8 mouse cellular contexts compared by ENCODE assay signal in genomic region chr7:31148756-31149155, GRCm38 (mm10). TPM values are rescaled to one million over a fixed set of nuclear protein-coding genes. Genes with fewer than 3 reads are reported as not detected.
DNase-seq lines count a peak whose midpoint lies in the region; ATAC-seq and TF ChIP-seq lines count a peak whose summit lies in the region.

No protein-coding gene starts in this region.

- H3K4me1 ChIP-seq in embryonic facial prominence, embryonic 13.5 days, result peaks cover 33% of the 10 kb centered on the region
- peaks cover 26 to 32% of the 10 kb centered on the region in 2 experiments for H3K4me1 ChIP-seq in heart, embryonic 14.5 days (ENCODE audit: control insufficient read depth in 2 of 2, insufficient read depth in 2 of 2, low read length in 2 of 2)
- peaks cover 27% of the 10 kb centered on the region for H3K4me1 ChIP-seq in kidney, postnatal 0 days (replicated peaks; ENCODE audit: insufficient read depth, low read length)

- intact Hi-C loops in left cerebral cortex, postnatal 36 days (cut with DNase I), result no loop called here

- no peak for TF ChIP-seq CTCF in kidney, postnatal 0 days (IDR thresholded peaks at IDR 0.05; ENCODE audit: low read depth)

- no peaks in the 10 kb centered on the region for H3K9me3 ChIP-seq in embryonic facial prominence, embryonic 13.5 days
- no peaks in the 10 kb centered on the region for H3K9me3 ChIP-seq in heart, embryonic 14.5 days (ENCODE audit: control insufficient read depth, low read length)
- H3K9me3 ChIP-seq in kidney, postnatal 0 days (replicated peaks; ENCODE audit: low read length), result no peaks in the 10 kb centered on the region

- H3K4me3 ChIP-seq in embryonic facial prominence, embryonic 13.5 days, result peak overlapping the region; percentile 87
- H3K4me3 ChIP-seq in heart, embryonic 14.5 days (ENCODE audit: control insufficient read depth in 1 of 2, insufficient read depth in 1 of 2, low read depth in 1 of 2, low read length in 2 of 2), result peak overlapping the region; percentile 82 to 97
- H3K4me3 ChIP-seq in kidney, postnatal 0 days (replicated peaks; ENCODE audit: low read depth, low read length), result peak overlapping the region; percentile 94; the same call in 1 of the 2 replicates

- WGBS in embryonic facial prominence, embryonic 13.5 days, result 6% methylated on average over 9 of the region's 9 CpGs
- 4% methylated on average over 9 of the region's 9 CpGs for WGBS in heart, embryonic 14.5 days
- WGBS in kidney, postnatal 0 days, result 5% methylated on average over 9 of the region's 9 CpGs

- H3K9ac ChIP-seq in embryonic facial prominence, embryonic 13.5 days, result peak overlapping the region; percentile 97
- H3K9ac ChIP-seq in heart, embryonic 14.5 days (ENCODE audit: low read length), result peak overlapping the region; percentile 62
- H3K9ac ChIP-seq in kidney, postnatal 0 days (ENCODE audit: low read depth, low read length), result no peak overlapping the region

- no peaks in the 10 kb centered on the region for H3K27me3 ChIP-seq in embryonic facial prominence, embryonic 13.5 days
- H3K27me3 ChIP-seq in heart, embryonic 14.5 days (ENCODE audit: control insufficient read depth, insufficient read depth, low read length), result no peaks in the 10 kb centered on the region
- H3K27me3 ChIP-seq in kidney, postnatal 0 days (ENCODE audit: insufficient read depth, low read length), result no peaks in the 10 kb centered on the region

- peaks cover 21% of the 10 kb centered on the region for H3K36me3 ChIP-seq in embryonic facial prominence, embryonic 13.5 days
- H3K36me3 ChIP-seq in heart, embryonic 14.5 days (ENCODE audit: control insufficient read depth, insufficient read depth, low read length), result 0 out of 2 replicates have a peak, but pooled peaks cover 5% of the 10 kb centered on the region
- no peaks in the 10 kb centered on the region for H3K36me3 ChIP-seq in kidney, postnatal 0 days (ENCODE audit: insufficient read depth, low read length)

- peak; percentile 61 for DNase-seq in CD4-positive helper T cell, adult 2 months (ENCODE audit: low read depth, low spot score)
- peak; percentile 78 for DNase-seq in ZHBTc4 (ENCODE audit: low read depth, low spot score)
- peak; percentile 79 for DNase-seq in kidney, postnatal 0 days (ENCODE audit: low spot score)
- DNase-seq in lung, postnatal 36 days, result peak; percentile 84
- peak; percentile 86 for DNase-seq in retina, postnatal 1 day
- no peak for DNase-seq in left cerebral cortex, postnatal 36 days (ENCODE audit: low spot score in 2 of 2)

- peak overlapping the region; percentile 96 for H3K27ac ChIP-seq in embryonic facial prominence, embryonic 13.5 days
- H3K27ac ChIP-seq in heart, embryonic 14.5 days (replicated peaks in 1 of 2; ENCODE audit: control insufficient read depth in 1 of 2, insufficient read depth in 1 of 2, low read depth in 2 of 2, low read length in 2 of 2), result peak overlapping the region; percentile 72 to 80
- 0 out of 2 replicates have a peak overlapping the region, but pooled peaks have one; percentile 2 for H3K27ac ChIP-seq in kidney, postnatal 0 days

- ATAC-seq in embryonic facial prominence, embryonic 13.5 days (ENCODE audit: insufficient number of reproducible peaks, insufficient read depth, low FRiP score, low TSS enrichment, low read depth), result no peak
- no peak for ATAC-seq in heart, embryonic 14.5 days (ENCODE audit: insufficient number of reproducible peaks, insufficient read depth, low FRiP score, low read depth)
- 0 out of 2 replicates have a peak, but pooled peaks have one; percentile 15 for ATAC-seq in kidney, postnatal 0 days (replicated peaks; ENCODE audit: low FRiP score, low read depth)

- peak overlapping the region; percentile 83 for H3K4me2 ChIP-seq in embryonic facial prominence, embryonic 13.5 days
- peak overlapping the region; percentile 85 for H3K4me2 ChIP-seq in heart, embryonic 14.5 days (ENCODE audit: low read length)
- H3K4me2 ChIP-seq in kidney, postnatal 0 days (ENCODE audit: low read length), result peak overlapping the region; percentile 73

RNA-seq across cellular contexts. Expression of gene Gramd1a, which starts 6.9 kb away (rescaled TPM):
- 82.6 and 84.8 TPM in 2 replicates for polyA plus RNA-seq in embryonic facial prominence, embryonic 13.5 days (2015; fragmentation: Nextera tagmentation; extraction: Ambion mirVana)
- polyA plus RNA-seq in heart, embryonic 14.5 days (2014; fragmentation: Nextera tagmentation; extraction: Ambion mirVana), result 45.9 and 51.4 TPM in 2 replicates
- 36.2 and 36.3 TPM in 2 replicates for polyA plus RNA-seq in kidney, postnatal 0 days (2015; fragmentation: Nextera tagmentation; extraction: Ambion mirVana)
- 100 to 1,000 TPM in 1 of 2 experiments, 10 to 100 TPM in 1; 94.0 to 120 TPM for total RNA-seq in left cerebral cortex, postnatal 36 days (2021)

RNA-seq across cellular contexts. Expression of gene Scn1b, which starts 22.0 kb away (rescaled TPM):
- polyA plus RNA-seq in embryonic facial prominence, embryonic 13.5 days (2015; fragmentation: Nextera tagmentation; extraction: Ambion mirVana), result 4.3 and 4.8 TPM in 2 replicates
- 3.4 and 3.7 TPM in 2 replicates for polyA plus RNA-seq in heart, embryonic 14.5 days (2014; fragmentation: Nextera tagmentation; extraction: Ambion mirVana)
- polyA plus RNA-seq in kidney, postnatal 0 days (2015; fragmentation: Nextera tagmentation; extraction: Ambion mirVana), result 2.2 and 2.8 TPM in 2 replicates
- total RNA-seq in left cerebral cortex, postnatal 36 days (2021), result 100 to 1,000 TPM; 640 to 844 TPM

RNA-seq across cellular contexts. Expression of gene Hpn, which starts 33.7 kb away (rescaled TPM):
- 5.6 and 6.4 TPM in 2 replicates for polyA plus RNA-seq in embryonic facial prominence, embryonic 13.5 days (2015; fragmentation: Nextera tagmentation; extraction: Ambion mirVana)
- polyA plus RNA-seq in heart, embryonic 14.5 days (2014; fragmentation: Nextera tagmentation; extraction: Ambion mirVana), result 1.4 and 2.0 TPM in 2 replicates
- polyA plus RNA-seq in kidney, postnatal 0 days (2015; fragmentation: Nextera tagmentation; extraction: Ambion mirVana), result 106 and 110 TPM in 2 replicates
- total RNA-seq in left cerebral cortex, postnatal 36 days (2021), result 1 to 10 TPM; 2.1 to 4.5 TPM

Comparison
In these comparisons a context has a peak if more than half of its experiments do, and no peak if none do; other contexts are left out.
1. DNase-seq: peak in CD4-positive helper T cell, adult 2 months (single experiment), ZHBTc4 (single experiment), kidney, postnatal 0 days (single experiment), lung, postnatal 36 days (single experiment) and retina, postnatal 1 day (single experiment); none in left cerebral cortex, postnatal 36 days (0 of 2).
2. H3K27ac ChIP-seq: peak in every context shown above with its lines; median percentile 96 in embryonic facial prominence, embryonic 13.5 days; 76 in heart, embryonic 14.5 days; 2 in kidney, postnatal 0 days.
3. RNA of gene Hpn, which starts 33.7 kb away (polyA plus RNA-seq): 106 to 110 TPM in kidney, postnatal 0 days; 5.6 to 6.4 TPM in embryonic facial prominence, embryonic 13.5 days and 1.4 to 2.0 TPM in heart, embryonic 14.5 days; every median in the first group is over 10 times any median in the second.
4. Peak in every context shown above with its lines, with median percentiles within 50 percentile points of each other: H3K4me2 ChIP-seq and H3K4me3 ChIP-seq.